In genomic region chr3:23188479-23188878, GRCm38 (mm10) we compare ENCODE assay signal across 19 mouse cellular contexts.
"Had no signal": no experiment of that assay in that cellular context is flagged by ENCODE, and none has a peak within 500 bp of the region (broad histone marks: within the 10 kb centered on the region; RNA-seq: fewer than 3 reads in every experiment).

No protein-coding gene starts in this region.

- H3K4me3 ChIP-seq: liver, embryonic 13.5 days; liver, embryonic 15.5 days; lung, embryonic 15.5 days; megakaryocyte, embryonic 14.5 days; midbrain, embryonic 13.5 days; midbrain, embryonic 15.5 days had no signal

- H3K27ac ChIP-seq: liver, embryonic 13.5 days; liver, embryonic 15.5 days; lung, embryonic 15.5 days; macrophage; midbrain, embryonic 13.5 days; midbrain, embryonic 15.5 days had no signal

- H3K9ac ChIP-seq: liver, embryonic 13.5 days; liver, embryonic 15.5 days; liver, postnatal 0 days; lung, embryonic 15.5 days; midbrain, embryonic 13.5 days; midbrain, embryonic 15.5 days had no signal

- H3K9me3 ChIP-seq: liver, embryonic 13.5 days; liver, embryonic 15.5 days; lung, embryonic 15.5 days; midbrain, embryonic 13.5 days; midbrain, embryonic 15.5 days had no signal

- H3K4me1 ChIP-seq: liver, embryonic 13.5 days; liver, embryonic 15.5 days; lung, embryonic 15.5 days; megakaryocyte, embryonic 14.5 days; midbrain, embryonic 13.5 days; midbrain, embryonic 15.5 days had no signal

- H3K27me3 ChIP-seq: liver, embryonic 13.5 days; liver, embryonic 15.5 days; lung, embryonic 15.5 days; megakaryocyte, embryonic 14.5 days; midbrain, embryonic 13.5 days; midbrain, embryonic 15.5 days had no signal

- DNase-seq: liver, embryonic 13.5 days; liver, postnatal 0 days; lung, adult 2 months; lung, postnatal 14 days; lung, postnatal 36 days; right cerebral cortex, postnatal 25 days; right cerebral cortex, postnatal 4 days; spleen, adult 18-20 months; thymus, adult 18-20 months; thymus, postnatal 14 days; thymus, postnatal 36 days had no signal

- H3K4me2 ChIP-seq: liver, embryonic 13.5 days; liver, embryonic 15.5 days; lung, embryonic 15.5 days; midbrain, embryonic 11.5 days; midbrain, embryonic 13.5 days; midbrain, embryonic 15.5 days had no signal

- H3K36me3 ChIP-seq: liver, embryonic 13.5 days; liver, embryonic 15.5 days; lung, embryonic 15.5 days; midbrain, embryonic 13.5 days; midbrain, embryonic 15.5 days had no signal

- ATAC-seq: liver, postnatal 0 days; lung, postnatal 0 days; midbrain, embryonic 13.5 days; midbrain, embryonic 15.5 days had no signal
